Mouse (Mus musculus): ENCODE measurements around the gene Surf4. TPM values are rescaled to one million over a fixed set of nuclear protein-coding genes. Genes with fewer than 3 reads are reported as not detected.

Surf4 gene
- polyA plus RNA-seq, 1 experiment from 2014 or later = 220 TPM

- WGBS = 90% methylated on average over 2 of the region's 2 CpGs
- Histone ChIP-seq H3K36me3 (peaks cover 96% of the 10 kb centered on the region), H3K27me3 (no peaks in the 10 kb centered on the region), H3K4me3 (no peak overlapping the region), H3K27ac (no peak overlapping the region), H3K4me2 (no peak overlapping the region), H3K9ac (no peak overlapping the region), H3K4me1 (no peaks in the 10 kb centered on the region), H3K9me3 (no peaks in the 10 kb centered on the region)
- no peak for ATAC-seq (ENCODE audit: insufficient number of reproducible peaks, insufficient read depth, low FRiP score, low TSS enrichment, low read depth)
Measured at GRCm38 (mm10) chr2:26954735-26955395, 21.1 kb upstream of the Surf4 start.

GRCm38 (mm10) chr2:26952866-26953265 lies 19.1 kb upstream of the Surf4 start:
- Histone ChIP-seq H3K4me1 (no peaks in the 10 kb centered on the region), H3K36me3 (peaks cover 97% of the 10 kb centered on the region), H3K9me3 (no peaks in the 10 kb centered on the region), H3K4me2 (no peak overlapping the region), H3K27ac (no peak overlapping the region), H3K4me3 (no peak overlapping the region), H3K9ac (no peak overlapping the region), H3K27me3 (no peaks in the 10 kb centered on the region)
- ATAC-seq (ENCODE audit: insufficient number of reproducible peaks, insufficient read depth, low FRiP score, low TSS enrichment, low read depth) = no peak
- 82% methylated on average over 8 of the region's 8 CpGs for whole genome bisulfite sequencing

- H3K9ac ChIP-seq = no peak overlapping the region
- no peak overlapping the region for H3K4me3 ChIP-seq
- ATAC-seq (ENCODE audit: insufficient number of reproducible peaks, insufficient read depth, low FRiP score, low TSS enrichment, low read depth) = no peak
- H3K36me3 ChIP-seq = peaks cover 97% of the 10 kb centered on the region
- no peak overlapping the region for H3K4me2 ChIP-seq
- 88% methylated on average over 4 of the region's 4 CpGs for WGBS
- H3K9me3 ChIP-seq = no peaks in the 10 kb centered on the region
- no peaks in the 10 kb centered on the region for H3K27me3 ChIP-seq
- no peak overlapping the region for H3K27ac ChIP-seq
- no peaks in the 10 kb centered on the region for H3K4me1 ChIP-seq
Measured at GRCm38 (mm10) chr2:26952193-26952592, 18.5 kb upstream of the Surf4 start.

GRCm38 (mm10) chr2:26951346-26951905 lies 17.7 kb upstream of the Surf4 start:
- no peak overlapping the region for H3K4me2 ChIP-seq
- no peak overlapping the region for H3K9ac ChIP-seq
- no peaks in the 10 kb centered on the region for H3K4me1 ChIP-seq
- H3K27me3 ChIP-seq = no peaks in the 10 kb centered on the region
- no peak overlapping the region for H3K4me3 ChIP-seq
- WGBS = 86% methylated on average over 8 of the region's 8 CpGs
- no peak for ATAC-seq (ENCODE audit: insufficient number of reproducible peaks, insufficient read depth, low FRiP score, low TSS enrichment, low read depth)
- H3K36me3 ChIP-seq = peaks cover 97% of the 10 kb centered on the region
- H3K27ac ChIP-seq = no peak overlapping the region
- no peaks in the 10 kb centered on the region for H3K9me3 ChIP-seq

GRCm38 (mm10) chr2:26950411-26950810 lies 16.7 kb upstream of the Surf4 start:
- Histone ChIP-seq H3K4me3 (no peak overlapping the region), H3K9ac (no peak overlapping the region), H3K4me1 (no peaks in the 10 kb centered on the region), H3K27ac (no peak overlapping the region), H3K9me3 (no peaks in the 10 kb centered on the region), H3K4me2 (no peak overlapping the region), H3K36me3 (peaks cover 88% of the 10 kb centered on the region), H3K27me3 (no peaks in the 10 kb centered on the region)
- ATAC-seq (ENCODE audit: insufficient number of reproducible peaks, insufficient read depth, low FRiP score, low TSS enrichment, low read depth) = no peak
- WGBS = 90% methylated on average over 2 of the region's 2 CpGs

- H3K27me3 ChIP-seq = no peaks in the 10 kb centered on the region
- no peak overlapping the region for H3K9ac ChIP-seq
- WGBS = 80% methylated on average over 3 of the region's 3 CpGs
- no peak for ATAC-seq (ENCODE audit: insufficient number of reproducible peaks, insufficient read depth, low FRiP score, low TSS enrichment, low read depth)
- no peak overlapping the region for H3K4me3 ChIP-seq
- H3K4me1 ChIP-seq = no peaks in the 10 kb centered on the region
- no peak overlapping the region for H3K4me2 ChIP-seq
- no peaks in the 10 kb centered on the region for H3K9me3 ChIP-seq
- H3K27ac ChIP-seq = no peak overlapping the region
- peaks cover 17% of the 10 kb centered on the region; the same call in 1 of the 2 replicates for H3K36me3 ChIP-seq
Measured at GRCm38 (mm10) chr2:26943253-26943652, 9.5 kb upstream of the Surf4 start.

GRCm38 (mm10) chr2:26941539-26941938 lies 7.8 kb upstream of the Surf4 start:
- H3K36me3 ChIP-seq = peaks cover 2% of the 10 kb centered on the region; the same call in 1 of the 2 replicates
- no peak overlapping the region for H3K27ac ChIP-seq
- no peak overlapping the region for H3K4me2 ChIP-seq
- no peak overlapping the region for H3K9ac ChIP-seq
- no peaks in the 10 kb centered on the region for H3K9me3 ChIP-seq
- WGBS = 38% methylated on average over 5 of the region's 5 CpGs
- ATAC-seq (ENCODE audit: insufficient number of reproducible peaks, insufficient read depth, low FRiP score, low TSS enrichment, low read depth) = no peak
- H3K27me3 ChIP-seq = no peaks in the 10 kb centered on the region
- H3K4me1 ChIP-seq = no peaks in the 10 kb centered on the region
- H3K4me3 ChIP-seq = no peak overlapping the region

GRCm38 (mm10) chr2:26936425-26936824 lies 2.7 kb upstream of the Surf4 start:
- peaks cover 13% of the 10 kb centered on the region for H3K4me1 ChIP-seq
- H3K27me3 ChIP-seq = no peaks in the 10 kb centered on the region
- no peak overlapping the region for H3K4me2 ChIP-seq
- H3K9ac ChIP-seq = no peak overlapping the region
- WGBS = 59% methylated on average over 1 of the region's 1 CpGs
- no peak overlapping the region for H3K27ac ChIP-seq
- H3K9me3 ChIP-seq = no peaks in the 10 kb centered on the region
- H3K4me3 ChIP-seq = no peak overlapping the region
- no peak for ATAC-seq (ENCODE audit: insufficient number of reproducible peaks, insufficient read depth, low FRiP score, low TSS enrichment, low read depth)
- H3K36me3 ChIP-seq = 0 out of 2 replicates have a peak, but pooled peaks cover 3% of the 10 kb centered on the region

- H3K4me2 ChIP-seq = no peak overlapping the region
- no peak for ATAC-seq (ENCODE audit: insufficient number of reproducible peaks, insufficient read depth, low FRiP score, low TSS enrichment, low read depth)
- no peaks in the 10 kb centered on the region for H3K9me3 ChIP-seq
- H3K4me1 ChIP-seq = peaks cover 25% of the 10 kb centered on the region
- H3K36me3 ChIP-seq = peaks cover 14% of the 10 kb centered on the region
- no peak overlapping the region for H3K9ac ChIP-seq
- H3K27me3 ChIP-seq = no peaks in the 10 kb centered on the region
- no peak overlapping the region for H3K27ac ChIP-seq
- H3K4me3 ChIP-seq = no peak overlapping the region
- WGBS = 93% methylated on average over 2 of the region's 2 CpGs
Measured at GRCm38 (mm10) chr2:26935286-26935685, 1.6 kb upstream of the Surf4 start.

- Histone ChIP-seq H3K27me3 (no peaks in the 10 kb centered on the region), H3K36me3 (peaks cover 38% of the 10 kb centered on the region), H3K27ac (peak overlapping the region; percentile 87), H3K4me1 (peaks cover 35% of the 10 kb centered on the region), H3K4me3 (peak overlapping the region; percentile 99), H3K9ac (peak overlapping the region; percentile 100), H3K9me3 (no peaks in the 10 kb centered on the region), H3K4me2 (peak overlapping the region; percentile 73)
- 2% methylated on average over 34 of the region's 49 CpGs for WGBS
- 0 out of 2 replicates have a peak, but pooled peaks have one; percentile 3 for ATAC-seq (ENCODE audit: insufficient number of reproducible peaks, insufficient read depth, low FRiP score, low TSS enrichment, low read depth)
Measured at GRCm38 (mm10) chr2:26932473-26933303, 1.0 kb downstream of the Surf4 start.

- WGBS = 41% methylated on average over 1 of the region's 1 CpGs
- Histone ChIP-seq H3K27ac (no peak overlapping the region), H3K36me3 (peaks cover 59% of the 10 kb centered on the region), H3K4me2 (peak overlapping the region; percentile 73), H3K4me1 (peaks cover 35% of the 10 kb centered on the region), H3K9me3 (no peaks in the 10 kb centered on the region), H3K27me3 (no peaks in the 10 kb centered on the region), H3K4me3 (no peak overlapping the region), H3K9ac (no peak overlapping the region)
- no peak for ATAC-seq (ENCODE audit: insufficient number of reproducible peaks, insufficient read depth, low FRiP score, low TSS enrichment, low read depth)
Measured at GRCm38 (mm10) chr2:26930390-26930789, 3.3 kb downstream of the Surf4 start.

Measured in embryonic facial prominence, embryonic 13.5 days (tissue).